Mouse (Mus musculus) MEL (cell line): ENCODE measurements around the gene Fam178b. TPM values are rescaled to one million over a fixed set of nuclear protein-coding genes. Genes with fewer than 3 reads are reported as not detected.

ENCODE experiments used
- DNase-seq: peaks from one replicate; pipeline ENCODE4 v3.0.0; 2011; ENCODE audit warnings: low read depth, low spot score
- H3K27ac ChIP-seq: 2 replicates; pipeline ENCODE4 v1.5.1; 2012; ENCODE audit warnings: low read depth, mild to moderate bottlenecking, control low read depth, low read length, moderate library complexity; ENCODE audit not compliant: control insufficient read depth
- H3K27me3 ChIP-seq, 2 experiments: fragments of 150-350 bp in 1 of 2; sonication (generic) in 1 of 2; 2 replicates each; pipeline ENCODE4 v1.6.1; 2012; ENCODE audit warnings: low read length in 2 of 2, mild to moderate bottlenecking in 2 of 2, improper control_type of control experiment in 1 of 2, moderate library complexity in 1 of 2; ENCODE audit not compliant: insufficient read depth in 2 of 2, control insufficient read depth in 1 of 2
- H3K36me3 ChIP-seq, 2 experiments: 2 replicates each; pipeline ENCODE4 v1.6.1; 2012 to 2014; ENCODE audit warnings: low read length in 2 of 2, improper control_type of control experiment in 1 of 2, inconsistent platforms in 1 of 2, mild to moderate bottlenecking in 1 of 2; ENCODE audit not compliant: insufficient read depth in 2 of 2, control insufficient read depth in 1 of 2
- H3K4me1 ChIP-seq, 2 experiments: fragments of 150-350 bp in 1 of 2; sonication (generic) in 1 of 2; 2 replicates each; pipeline ENCODE4 v1.6.1; 2012; ENCODE audit warnings: low read length in 2 of 2, improper control_type of control experiment in 1 of 2, mild to moderate bottlenecking in 1 of 2; ENCODE audit not compliant: insufficient read depth in 2 of 2, control insufficient read depth in 1 of 2
- H3K4me3 ChIP-seq, 2 experiments: fragments of 150-350 bp in 1 of 2; sonication (generic) in 1 of 2; 2 replicates each; pipeline ENCODE4 v1.5.1; 2012; ENCODE audit warnings: low read depth in 2 of 2, low read length in 2 of 2, mild to moderate bottlenecking in 2 of 2, moderate library complexity in 2 of 2, control low read depth in 1 of 2, improper control_type of control experiment in 1 of 2; ENCODE audit not compliant: control insufficient read depth in 1 of 2, insufficient read depth in 1 of 2
- H3K79me2 ChIP-seq: 2 replicates; pipeline ENCODE4 v1.6.1; 2012; ENCODE audit warnings: mild to moderate bottlenecking, low read length, moderate library complexity; ENCODE audit not compliant: control insufficient read depth, poor library complexity, insufficient read depth
- H3K9ac ChIP-seq: 2 replicates; pipeline ENCODE4 v1.6.1; 2012; ENCODE audit warnings: low read depth, mild to moderate bottlenecking, control low read depth, low read length, moderate library complexity; ENCODE audit not compliant: control insufficient read depth, poor library complexity, severe bottlenecking
- H3K9me3 ChIP-seq: fragments of 150-350 bp; sonication (generic); replicated peaks from 2 replicates; pipeline ENCODE4 v1.6.1; 2012; ENCODE audit warnings: mild to moderate bottlenecking, low read length, improper control_type of control experiment, moderate library complexity; ENCODE audit not compliant: insufficient read depth
- ELF1 ChIP-seq: IDR thresholded peaks from 2 replicates; pipeline ENCODE4 v1.6.1; 2014; ENCODE audit warnings: low read depth, mild to moderate bottlenecking, inconsistent platforms, low read length, improper control_type of control experiment, moderate library complexity
- HCFC1 ChIP-seq: IDR thresholded peaks from 2 replicates; pipeline ENCODE4 v1.6.1; 2012; ENCODE audit warnings: low read depth, mild to moderate bottlenecking, inconsistent platforms, low read length, improper control_type of control experiment, moderate library complexity
- KAT2A ChIP-seq: conservative IDR thresholded peaks from 2 replicates; pipeline ENCODE4 v1.6.1; 2012; ENCODE audit warnings: low read depth, low read length, improper control_type of control experiment, inconsistent platforms
- MAFK ChIP-seq: IDR thresholded peaks from 2 replicates; pipeline ENCODE4 v1.6.1; 2011; ENCODE audit warnings: low read depth, mild to moderate bottlenecking, low read length, improper control_type of control experiment, borderline replicate concordance
- MYB ChIP-seq: IDR thresholded peaks from 2 replicates; pipeline ENCODE4 v1.6.1; 2011; ENCODE audit warnings: mild to moderate bottlenecking, low read depth, low read length, improper control_type of control experiment
- POLR2A ChIP-seq, 2 experiments: IDR thresholded peaks; 2 replicates each; pipeline ENCODE4 v1.6.1; 2011 to 2012; ENCODE audit warnings: low read length in 2 of 2, mild to moderate bottlenecking in 2 of 2, control low read depth in 1 of 2, improper control_type of control experiment in 1 of 2, low read depth in 1 of 2, moderate library complexity in 1 of 2; ENCODE audit not compliant: control insufficient read depth in 1 of 2, insufficient read depth in 1 of 2, poor library complexity in 1 of 2
- POLR2AphosphoS2 ChIP-seq: IDR thresholded peaks from 2 replicates; pipeline ENCODE4 v1.6.1; 2011; ENCODE audit warnings: low read length, improper control_type of control experiment
- RCOR1 ChIP-seq: IDR thresholded peaks from 2 replicates; pipeline ENCODE4 v1.6.1; 2012; ENCODE audit warnings: low read depth, mild to moderate bottlenecking, inconsistent platforms, low read length, improper control_type of control experiment
- TAL1 ChIP-seq: IDR thresholded peaks from 2 replicates; pipeline ENCODE4 v1.6.1; 2012; ENCODE audit warnings: mild to moderate bottlenecking, inconsistent platforms, low read length, moderate library complexity, mixed read lengths
- ZKSCAN1 ChIP-seq: IDR thresholded peaks from 2 replicates; pipeline ENCODE4 v1.6.1; 2012; ENCODE audit warnings: low read depth, mild to moderate bottlenecking, inconsistent platforms, low read length, improper control_type of control experiment, moderate library complexity
- ZNF384 ChIP-seq: IDR thresholded peaks from 2 replicates; pipeline ENCODE4 v1.6.1; 2012; ENCODE audit warnings: low read depth, mild to moderate bottlenecking, inconsistent platforms, low read length, improper control_type of control experiment
- polyA plus RNA-seq, 2 experiments: library from polyadenylated mRNA; stranded (reverse) in 1 of 2; unstranded in 1 of 2; fragments of >175 nt in 1 of 2; fragments of >200 nt in 1 of 2; gene quantifications; 2 replicates each; pipeline versions ENCODE4 v1.2.1 to v1.2.4; 2012; ENCODE audit warnings: low replicate concordance in 2 of 2, low read depth in 1 of 2; ENCODE audit not compliant: insufficient read length in 2 of 2, insufficient read depth in 1 of 2, missing spikeins in 1 of 2
- total RNA-seq: library from RNA; depleted of rRNA; stranded (reverse); fragments of 300-350 nt; gene quantifications from 2 replicates; pipeline ENCODE4 v1.2.3, GENCODE M21; 2012

Fam178b gene
- total and polyA plus RNA-seq, 3 experiments = 0.19 to 0.29 TPM; not detected in 1

GRCm38 (mm10) chr1:36530485-36530884 lies 152.5 kb downstream of the Fam178b start:
- Histone ChIP-seq H3K4me3 (no peak overlapping the region), H3K27me3 (no peaks in the 10 kb centered on the region), H3K27ac (no peak overlapping the region), H3K79me2 (no peaks in the 10 kb centered on the region), H3K9ac (no peak overlapping the region), H3K9me3 (no peaks in the 10 kb centered on the region), H3K36me3 (peaks cover 0 to 5% of the 10 kb centered on the region in 2 experiments; a peak in 2 of 4 replicates), H3K4me1 (peaks cover 0 to 7% of the 10 kb centered on the region in 2 experiments; a peak in 2 of 4 replicates)
- no peak for DNase-seq
- TF ChIP-seq POLR2AphosphoS2 = 0 out of 2 replicates have a peak, but pooled peaks have one; percentile 20
- no peak for TF ChIP-seq MAFK

- Histone ChIP-seq H3K79me2 (no peaks in the 10 kb centered on the region), H3K27ac (no peak overlapping the region)
Measured at GRCm38 (mm10) chr1:36529875-36530274, 153.1 kb downstream of the Fam178b start.

GRCm38 (mm10) chr1:36529274-36529673 lies 153.7 kb downstream of the Fam178b start:
- Histone ChIP-seq H3K4me3 (no peak overlapping the region), H3K36me3 (peaks cover 0 to 5% of the 10 kb centered on the region in 2 experiments; a peak in 2 of 4 replicates), H3K9ac (no peak overlapping the region), H3K79me2 (no peaks in the 10 kb centered on the region), H3K27ac (no peak overlapping the region), H3K4me1 (peaks cover 0 to 3% of the 10 kb centered on the region in 2 experiments; a peak in 1 of 4 replicates), H3K27me3 (no peaks in the 10 kb centered on the region), H3K9me3 (no peaks in the 10 kb centered on the region)
- no peak for DNase-seq
- no peak for TF ChIP-seq ZNF384
- TF ChIP-seq ZKSCAN1 = no peak

More at GRCm38 (mm10) chr1:36529875-36530274, 153.1 kb downstream of the Fam178b start:
- no peak for TF ChIP-seq MYB
- no peak for TF ChIP-seq ZKSCAN1
- no peak for TF ChIP-seq POLR2A (IDR thresholded peaks at IDR 0.05; ENCODE audit: control insufficient read depth in 1 of 2, insufficient read depth in 1 of 2, low read depth in 1 of 2, low read length in 2 of 2, poor library complexity in 1 of 2)
- TF ChIP-seq ELF1 = no peak
- TF ChIP-seq KAT2A = no peak
- TF ChIP-seq TAL1 = no peak
- TF ChIP-seq RCOR1 = no peak
- no peak for TF ChIP-seq HCFC1
- no peak for TF ChIP-seq POLR2AphosphoS2
- H3K36me3 ChIP-seq = peaks cover 0 to 5% of the 10 kb centered on the region in 2 experiments; a peak in 2 of 4 replicates
- H3K4me1 ChIP-seq = peaks cover 0 to 7% of the 10 kb centered on the region in 2 experiments; a peak in 2 of 4 replicates
- no peak overlapping the region for H3K9ac ChIP-seq
- H3K27me3 ChIP-seq = no peaks in the 10 kb centered on the region
- H3K4me3 ChIP-seq = no peak overlapping the region
- DNase-seq = no peak
- no peaks in the 10 kb centered on the region for H3K9me3 ChIP-seq
